Mouse (Mus musculus) testis, adult 2 months (tissue): ENCODE results near the gene Mapkapk3.

Experiments
- CTCF ChIP-seq: fragments of 200-500 bp; IDR thresholded peaks from 2 replicates; pipeline ENCODE4 v1.5.1; 2012; ENCODE audit warnings: low read depth, mild to moderate bottlenecking, inconsistent platforms, low read length, moderate library complexity; ENCODE audit not compliant: control insufficient read depth, insufficient read depth, insufficient replicate concordance
- POLR2A ChIP-seq: fragments of 200-500 bp; IDR thresholded peaks from 2 replicates; pipeline ENCODE4 v1.6.1; 2012; ENCODE audit warnings: low read depth, mild to moderate bottlenecking, inconsistent platforms, low read length, moderate library complexity; ENCODE audit not compliant: control insufficient read depth

- TF ChIP-seq POLR2A: no peak
- TF ChIP-seq CTCF: no peak
Measured at GRCm38 (mm10) chr9:107298059-107298780, 8.5 kb upstream of the Mapkapk3 start.
